Mouse (Mus musculus) C2C12 (cell line): ENCODE data around the gene Pef1.

Experiments used
- CEBPB ChIP-seq: IDR thresholded peaks from one replicate; pipeline ENCODE4 v1.6.1; 2011; ENCODE audit warnings: low read depth, mild to moderate bottlenecking, control low read depth, moderate library complexity
- CTCF ChIP-seq: IDR thresholded peaks from one replicate; pipeline ENCODE4 v1.5.1; 2011; ENCODE audit not compliant: control insufficient read depth, insufficient read depth, insufficient read length
- MYOD1 ChIP-seq: IDR thresholded peaks from one replicate; pipeline ENCODE4 v1.6.1; 2011; ENCODE audit warnings: low read depth; ENCODE audit not compliant: control insufficient read depth, insufficient read length

DNA sequence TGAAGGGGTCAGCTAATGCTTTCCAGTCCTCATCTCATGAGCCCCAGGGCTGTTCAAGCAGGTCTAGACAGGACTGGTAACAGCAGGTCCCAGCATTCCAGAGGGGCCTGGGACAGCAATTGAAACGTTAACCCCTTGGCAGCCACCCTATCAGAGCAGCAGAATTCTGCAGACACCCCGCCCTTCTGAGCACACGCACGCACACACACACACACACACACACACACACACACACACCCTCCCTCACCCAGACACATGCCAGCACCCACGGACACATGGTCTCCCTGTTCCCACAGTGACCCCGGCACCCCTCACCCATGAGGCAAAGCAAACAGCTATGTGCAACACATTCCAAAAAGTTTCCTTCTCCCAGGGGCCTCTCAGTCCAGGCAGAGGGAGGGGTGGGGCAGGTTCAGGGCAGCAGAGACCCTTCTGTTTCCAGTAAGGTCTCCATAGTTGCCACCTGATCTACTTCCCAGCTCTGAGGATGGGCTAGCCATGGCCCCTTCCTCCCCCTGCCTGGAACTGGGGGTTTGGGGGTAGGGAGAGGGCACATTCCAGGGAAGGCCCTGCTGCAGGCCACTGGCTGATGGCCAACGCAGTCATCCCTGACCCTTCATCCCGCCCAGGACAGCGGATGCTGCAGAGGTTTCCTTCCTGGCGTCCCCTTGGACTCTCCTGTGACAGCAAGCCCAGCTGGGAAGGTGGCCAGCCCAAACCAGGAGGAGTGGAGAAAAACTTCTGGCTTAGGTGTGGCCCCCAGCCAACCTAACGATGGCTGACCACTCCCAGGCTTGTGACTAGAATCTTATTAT, 69.8 kb downstream of the Pef1 start:
- TF ChIP-seq MYOD1 (no peak), CEBPB (no peak), CTCF (no peak)
